Mouse (Mus musculus): ENCODE results near the gene Usb1. TPM values are rescaled to one million over a fixed set of nuclear protein-coding genes. Genes with fewer than 3 reads are reported as not detected.

Gene Usb1
- polyA plus RNA-seq, 1 experiment from 2014 or later, result 26.1 TPM

DNA sequence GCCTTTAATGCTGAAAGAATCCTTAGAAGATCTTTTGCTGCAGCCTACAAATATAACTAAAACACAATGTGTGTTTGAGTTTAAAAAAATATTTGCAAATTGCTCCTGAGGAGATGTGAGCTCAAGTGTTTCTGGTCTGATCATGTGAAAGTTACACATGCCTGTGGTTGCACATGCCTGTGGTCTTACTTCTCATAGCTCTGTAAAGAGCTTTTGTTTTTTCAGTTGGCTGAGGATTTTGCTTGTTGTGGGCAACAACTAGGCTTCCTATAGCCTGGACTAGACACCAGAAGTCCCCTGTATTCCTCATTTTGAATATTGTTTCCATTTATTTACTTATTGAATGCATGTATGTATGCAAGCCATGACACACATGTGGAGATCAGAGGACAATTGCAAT lies 4.3 kb downstream of the Usb1 start:
- Histone ChIP-seq H3K4me3 (ENCODE audit: control insufficient read depth in 1 of 2, insufficient read depth in 1 of 2, low read depth in 1 of 2, low read length in 2 of 2) (no peak overlapping the region), H3K9ac (ENCODE audit: low read length) (no peak overlapping the region), H3K9me3 (ENCODE audit: control insufficient read depth, low read length) (0 out of 2 replicates have a peak, but pooled peaks cover 3% of the 10 kb centered on the region), H3K27ac (replicated peaks in 1 of 2; ENCODE audit: control insufficient read depth in 1 of 2, insufficient read depth in 1 of 2, low read depth in 2 of 2, low read length in 2 of 2) (no peak overlapping the region), H3K4me2 (ENCODE audit: low read length) (no peak overlapping the region), H3K36me3 (ENCODE audit: control insufficient read depth, insufficient read depth, low read length) (peaks cover 68% of the 10 kb centered on the region), H3K27me3 (ENCODE audit: control insufficient read depth, insufficient read depth, low read length) (no peaks in the 10 kb centered on the region), H3K4me1 (ENCODE audit: control insufficient read depth in 2 of 2, insufficient read depth in 2 of 2, low read length in 2 of 2) (peaks cover 4 to 7% of the 10 kb centered on the region in 2 experiments; a peak in 3 of 4 replicates)
- ATAC-seq (ENCODE audit: insufficient number of reproducible peaks, insufficient read depth, low FRiP score, low read depth), result no peak

DNA sequence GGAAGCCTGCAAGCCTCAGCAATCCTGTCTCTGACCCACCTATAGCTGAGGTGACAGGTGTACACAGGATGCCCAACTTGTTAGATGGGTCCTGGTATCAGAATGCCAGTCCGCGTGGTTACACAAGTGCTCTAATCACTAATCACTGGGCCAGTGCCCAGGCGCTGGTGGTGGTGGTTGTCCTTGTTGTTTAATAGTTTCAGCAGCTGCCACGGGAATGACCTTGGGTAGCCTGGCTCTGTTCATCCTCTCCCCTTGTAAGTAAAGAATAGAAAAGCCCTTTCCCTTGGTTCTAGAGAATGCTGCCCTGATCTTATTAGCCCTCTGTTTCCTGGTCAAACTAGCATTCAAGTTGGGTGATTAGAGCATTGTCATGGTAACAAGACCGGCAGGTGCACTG lies 9.6 kb downstream of the Usb1 start:
- no peak for ATAC-seq (ENCODE audit: insufficient number of reproducible peaks, insufficient read depth, low FRiP score, low read depth)
- H3K9me3 ChIP-seq (ENCODE audit: control insufficient read depth, low read length), result no peaks in the 10 kb centered on the region
- peaks cover 96% of the 10 kb centered on the region for H3K36me3 ChIP-seq (ENCODE audit: control insufficient read depth, insufficient read depth, low read length)
- H3K9ac ChIP-seq (ENCODE audit: low read length), result 0 out of 2 replicates have a peak overlapping the region, but pooled peaks have one; percentile 34
- H3K27ac ChIP-seq (replicated peaks in 1 of 2; ENCODE audit: control insufficient read depth in 1 of 2, insufficient read depth in 1 of 2, low read depth in 2 of 2, low read length in 2 of 2), result peak overlapping the region; percentile 19 to 37; a peak in 1 of 4 replicates
- 43% methylated on average over 5 of the region's 5 CpGs for WGBS
- H3K27me3 ChIP-seq (ENCODE audit: control insufficient read depth, insufficient read depth, low read length), result no peaks in the 10 kb centered on the region
- H3K4me2 ChIP-seq (ENCODE audit: low read length), result no peak overlapping the region
- peaks cover 2 to 9% of the 10 kb centered on the region in 2 experiments; a peak in 3 of 4 replicates for H3K4me1 ChIP-seq (ENCODE audit: control insufficient read depth in 2 of 2, insufficient read depth in 2 of 2, low read length in 2 of 2)
- H3K4me3 ChIP-seq (ENCODE audit: control insufficient read depth in 1 of 2, insufficient read depth in 1 of 2, low read depth in 1 of 2, low read length in 2 of 2), result no peak overlapping the region

DNA sequence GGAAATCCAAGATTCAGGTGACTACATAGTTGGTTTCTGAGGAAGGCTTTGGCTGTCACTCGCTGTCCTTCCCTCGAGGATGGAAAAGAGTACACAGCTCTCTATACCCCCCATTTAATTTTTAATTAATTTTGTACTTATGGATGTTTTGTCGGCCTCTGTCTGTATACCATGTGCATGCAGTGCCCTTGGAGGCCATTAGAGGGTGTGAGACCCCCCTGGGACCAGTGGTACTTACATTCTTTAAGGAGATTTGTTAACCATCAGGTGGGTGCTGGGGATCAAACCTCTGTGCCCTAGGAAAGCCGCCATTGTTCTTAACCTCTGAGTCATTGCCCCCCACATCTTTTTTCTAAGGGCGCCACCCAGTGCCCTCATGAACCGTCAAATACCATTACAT lies 12.6 kb downstream of the Usb1 start:
- Histone ChIP-seq H3K27me3 (ENCODE audit: control insufficient read depth, insufficient read depth, low read length) (no peaks in the 10 kb centered on the region), H3K9ac (ENCODE audit: low read length) (no peak overlapping the region), H3K4me3 (ENCODE audit: control insufficient read depth in 1 of 2, insufficient read depth in 1 of 2, low read depth in 1 of 2, low read length in 2 of 2) (no peak overlapping the region), H3K4me1 (ENCODE audit: control insufficient read depth in 2 of 2, insufficient read depth in 2 of 2, low read length in 2 of 2) (peaks cover 20 to 32% of the 10 kb centered on the region in 2 experiments), H3K9me3 (ENCODE audit: control insufficient read depth, low read length) (no peaks in the 10 kb centered on the region), H3K36me3 (ENCODE audit: control insufficient read depth, insufficient read depth, low read length) (peaks cover 69% of the 10 kb centered on the region), H3K4me2 (ENCODE audit: low read length) (no peak overlapping the region), H3K27ac (replicated peaks in 1 of 2; ENCODE audit: control insufficient read depth in 1 of 2, insufficient read depth in 1 of 2, low read depth in 2 of 2, low read length in 2 of 2) (no peak overlapping the region)
- no peak for ATAC-seq (ENCODE audit: insufficient number of reproducible peaks, insufficient read depth, low FRiP score, low read depth)
- 73% methylated on average over 6 of the region's 6 CpGs for WGBS

DNA sequence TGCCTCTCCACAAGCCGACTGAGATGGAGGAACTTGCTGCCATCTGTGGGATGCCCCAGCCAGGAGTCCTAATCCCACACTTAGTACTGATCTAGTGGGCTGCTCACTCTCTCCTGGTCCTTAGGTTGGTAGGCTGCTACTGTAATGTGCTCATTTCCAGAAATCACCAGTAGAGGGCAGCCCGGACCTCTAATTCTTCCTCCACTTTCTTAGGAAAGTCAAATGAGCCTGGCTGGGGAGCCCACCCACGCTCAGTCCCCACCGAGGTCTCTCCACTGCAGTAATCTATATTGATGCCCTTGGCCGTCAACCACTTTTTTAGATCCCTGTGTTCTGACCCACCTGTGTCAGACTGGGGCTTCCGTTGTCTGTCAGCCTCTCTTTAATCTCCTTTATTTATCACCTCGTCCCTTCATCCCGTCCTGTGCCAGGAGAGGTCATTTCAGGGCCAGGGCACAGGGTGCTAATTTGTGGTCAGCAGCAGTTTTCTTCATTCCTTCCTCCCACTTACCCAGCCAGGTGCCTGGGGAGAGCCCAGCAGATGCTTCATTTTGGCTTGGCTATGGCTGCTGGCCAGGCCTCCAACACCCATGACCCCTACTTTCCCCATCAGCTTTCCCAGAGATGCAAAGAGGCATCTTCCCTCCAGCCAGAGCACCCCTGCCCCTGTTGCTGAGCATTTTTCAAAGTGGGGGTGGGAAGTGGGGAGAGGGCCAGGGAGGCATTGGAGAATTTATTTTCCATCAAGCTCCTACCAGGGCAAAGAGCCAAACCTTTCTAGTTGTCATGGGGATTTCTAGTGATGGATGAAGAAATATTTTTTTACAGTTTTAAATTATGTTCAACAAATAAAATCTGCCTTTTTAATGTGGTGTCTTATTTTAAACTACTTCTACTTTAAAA lies 14.8 kb downstream of the Usb1 start:
- WGBS, result 17% methylated on average over 8 of the region's 8 CpGs
- ATAC-seq (ENCODE audit: insufficient number of reproducible peaks, insufficient read depth, low FRiP score, low read depth), result no peak
- Histone ChIP-seq H3K27me3 (ENCODE audit: control insufficient read depth, insufficient read depth, low read length) (no peaks in the 10 kb centered on the region), H3K4me3 (ENCODE audit: control insufficient read depth in 1 of 2, insufficient read depth in 1 of 2, low read depth in 1 of 2, low read length in 2 of 2) (no peak overlapping the region), H3K9me3 (ENCODE audit: control insufficient read depth, low read length) (no peaks in the 10 kb centered on the region), H3K36me3 (ENCODE audit: control insufficient read depth, insufficient read depth, low read length) (peaks cover 47% of the 10 kb centered on the region), H3K4me2 (ENCODE audit: low read length) (no peak overlapping the region), H3K9ac (ENCODE audit: low read length) (no peak overlapping the region), H3K4me1 (ENCODE audit: control insufficient read depth in 2 of 2, insufficient read depth in 2 of 2, low read length in 2 of 2) (peaks cover 24 to 36% of the 10 kb centered on the region in 2 experiments), H3K27ac (replicated peaks in 1 of 2; ENCODE audit: control insufficient read depth in 1 of 2, insufficient read depth in 1 of 2, low read depth in 2 of 2, low read length in 2 of 2) (0 out of 4 replicates have a peak overlapping the region, but pooled peaks of 1 of the 2 experiments have one; percentile 5)

DNA sequence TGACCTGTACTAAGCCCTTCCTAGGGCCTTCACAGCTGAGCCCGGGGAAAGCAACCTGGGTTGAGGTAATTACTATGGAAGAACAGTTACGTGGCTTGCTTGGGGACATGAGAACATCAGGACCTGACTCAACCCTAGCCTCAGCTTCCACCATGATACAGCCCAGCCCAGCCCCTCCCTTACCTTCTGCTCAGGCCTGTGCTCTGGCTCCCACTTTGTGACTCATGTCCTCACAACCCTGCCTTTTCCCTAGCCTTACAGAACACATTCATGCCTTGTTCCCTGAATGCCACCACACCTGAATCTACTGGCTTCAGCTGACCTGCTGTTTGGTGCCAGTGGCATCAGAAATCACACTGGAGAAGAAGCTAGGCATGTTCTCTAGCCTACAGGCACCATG lies 16.3 kb downstream of the Usb1 start:
- Histone ChIP-seq H3K4me2 (ENCODE audit: low read length) (peak overlapping the region; percentile 47; the same call in 1 of the 2 replicates), H3K27ac (replicated peaks in 1 of 2; ENCODE audit: control insufficient read depth in 1 of 2, insufficient read depth in 1 of 2, low read depth in 2 of 2, low read length in 2 of 2) (peak overlapping the region in 1 of 2 experiments; percentile 71; a peak in 2 of 4 replicates), H3K36me3 (ENCODE audit: control insufficient read depth, insufficient read depth, low read length) (peaks cover 33% of the 10 kb centered on the region), H3K9ac (ENCODE audit: low read length) (peak overlapping the region; percentile 44; the same call in 1 of the 2 replicates), H3K9me3 (ENCODE audit: control insufficient read depth, low read length) (no peaks in the 10 kb centered on the region), H3K4me1 (ENCODE audit: control insufficient read depth in 2 of 2, insufficient read depth in 2 of 2, low read length in 2 of 2) (peaks cover 24 to 35% of the 10 kb centered on the region in 2 experiments), H3K4me3 (ENCODE audit: control insufficient read depth in 1 of 2, insufficient read depth in 1 of 2, low read depth in 1 of 2, low read length in 2 of 2) (no peak overlapping the region), H3K27me3 (ENCODE audit: control insufficient read depth, insufficient read depth, low read length) (no peaks in the 10 kb centered on the region)
- ATAC-seq (ENCODE audit: insufficient number of reproducible peaks, insufficient read depth, low FRiP score, low read depth), result no peak
- WGBS, result 83% methylated on average over 2 of the region's 2 CpGs

DNA sequence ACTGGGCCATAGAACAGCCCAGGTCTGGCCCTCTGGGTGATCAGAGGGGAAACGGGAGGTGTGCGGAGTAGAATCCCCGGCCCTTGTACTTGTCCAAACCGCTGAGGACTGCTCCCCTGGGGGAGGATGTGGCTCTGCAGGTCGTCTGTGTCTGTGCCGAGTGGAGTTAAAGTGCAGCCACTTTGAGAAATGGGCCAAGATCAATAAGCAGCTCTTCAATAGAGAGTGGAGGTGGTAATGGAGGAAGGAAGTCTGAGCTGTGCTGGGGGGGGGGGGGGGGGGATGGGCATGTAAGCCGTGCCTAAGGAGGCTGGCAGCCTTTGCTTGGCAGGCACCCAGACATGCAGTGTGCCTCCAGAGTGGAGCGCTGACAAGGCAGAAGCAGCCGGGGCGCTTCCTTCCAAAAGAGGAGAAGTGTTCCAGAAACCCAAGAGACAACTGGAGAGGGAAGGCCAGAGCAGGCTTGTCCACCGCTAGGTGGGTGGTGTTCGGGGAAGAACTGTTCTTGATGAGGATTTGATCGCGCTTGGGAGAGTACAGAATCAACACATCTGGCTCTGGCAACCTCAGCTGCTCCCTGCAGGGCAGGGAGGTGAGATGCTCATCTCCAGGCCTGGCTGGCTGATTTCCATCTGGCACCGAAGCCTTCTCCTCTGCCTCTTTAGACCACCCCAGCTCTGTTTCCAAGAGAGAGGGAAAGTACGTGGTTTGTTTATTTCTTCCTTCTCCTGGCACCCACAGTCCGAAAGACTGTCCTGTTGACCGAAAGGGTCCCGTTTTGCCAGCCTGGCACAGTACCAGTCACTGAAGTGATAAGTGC lies 16.9 kb downstream of the Usb1 start:
- H3K4me1 ChIP-seq (ENCODE audit: control insufficient read depth in 2 of 2, insufficient read depth in 2 of 2, low read length in 2 of 2), result peaks cover 26 to 42% of the 10 kb centered on the region in 2 experiments
- peak overlapping the region; percentile 47 for H3K4me2 ChIP-seq (ENCODE audit: low read length)
- 35% methylated on average over 19 of the region's 19 CpGs for WGBS
- H3K9me3 ChIP-seq (ENCODE audit: control insufficient read depth, low read length), result no peaks in the 10 kb centered on the region
- no peaks in the 10 kb centered on the region for H3K27me3 ChIP-seq (ENCODE audit: control insufficient read depth, insufficient read depth, low read length)
- H3K27ac ChIP-seq (replicated peaks in 1 of 2; ENCODE audit: control insufficient read depth in 1 of 2, insufficient read depth in 1 of 2, low read depth in 2 of 2, low read length in 2 of 2), result peak overlapping the region; percentile 39 to 71; a peak in 3 of 4 replicates
- H3K36me3 ChIP-seq (ENCODE audit: control insufficient read depth, insufficient read depth, low read length), result peaks cover 26% of the 10 kb centered on the region
- H3K4me3 ChIP-seq (ENCODE audit: control insufficient read depth in 1 of 2, insufficient read depth in 1 of 2, low read depth in 1 of 2, low read length in 2 of 2), result no peak overlapping the region
- ATAC-seq (ENCODE audit: insufficient number of reproducible peaks, insufficient read depth, low FRiP score, low read depth), result no peak
- peak overlapping the region; percentile 62 for H3K9ac ChIP-seq (ENCODE audit: low read length)

DNA sequence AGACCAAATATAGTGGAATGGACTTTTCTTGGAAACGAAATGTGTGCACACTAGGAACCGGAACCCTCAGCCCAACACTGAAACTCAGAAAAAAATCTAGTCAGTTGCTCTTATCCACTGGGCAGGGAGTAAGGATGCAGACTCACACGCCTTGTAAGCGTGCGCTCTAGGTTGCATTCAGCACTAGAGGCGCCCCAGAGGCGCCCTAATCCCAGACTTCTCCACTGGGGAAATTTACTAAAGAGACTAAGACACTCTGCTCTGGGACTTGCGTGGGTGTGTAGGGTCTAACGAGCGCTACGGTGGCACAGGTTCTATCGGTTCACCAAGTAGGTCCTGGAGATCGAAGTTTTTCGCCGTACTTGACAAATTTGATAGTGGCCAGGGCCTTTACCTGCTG lies 19.4 kb downstream of the Usb1 start:
- WGBS, result 5% methylated on average over 15 of the region's 15 CpGs
- Histone ChIP-seq H3K27ac (replicated peaks in 1 of 2; ENCODE audit: control insufficient read depth in 1 of 2, insufficient read depth in 1 of 2, low read depth in 2 of 2, low read length in 2 of 2) (peak overlapping the region; percentile 37 to 83), H3K36me3 (ENCODE audit: control insufficient read depth, insufficient read depth, low read length) (peaks cover 15% of the 10 kb centered on the region), H3K27me3 (ENCODE audit: control insufficient read depth, insufficient read depth, low read length) (no peaks in the 10 kb centered on the region), H3K9me3 (ENCODE audit: control insufficient read depth, low read length) (no peaks in the 10 kb centered on the region), H3K4me3 (ENCODE audit: control insufficient read depth in 1 of 2, insufficient read depth in 1 of 2, low read depth in 1 of 2, low read length in 2 of 2) (peak overlapping the region; percentile 58 to 98), H3K4me2 (ENCODE audit: low read length) (peak overlapping the region; percentile 81), H3K9ac (ENCODE audit: low read length) (peak overlapping the region; percentile 100), H3K4me1 (ENCODE audit: control insufficient read depth in 2 of 2, insufficient read depth in 2 of 2, low read length in 2 of 2) (peaks cover 47 to 66% of the 10 kb centered on the region in 2 experiments)
- ATAC-seq (ENCODE audit: insufficient number of reproducible peaks, insufficient read depth, low FRiP score, low read depth), result no peak
